Mouse (Mus musculus): ENCODE measurements at regions not wholly inside any gene's neighbourhood (a gene's known extent, or its start where the extent isn't known, plus 50 kb on each side); places are given as distances from the start of the nearest gene placed in this dataset.
"Not testable (repeated sequence)": the region's sequence is repeated elsewhere in the genome, so short reads cannot be mapped to it uniquely, and the experiment has no call there.

DNA sequence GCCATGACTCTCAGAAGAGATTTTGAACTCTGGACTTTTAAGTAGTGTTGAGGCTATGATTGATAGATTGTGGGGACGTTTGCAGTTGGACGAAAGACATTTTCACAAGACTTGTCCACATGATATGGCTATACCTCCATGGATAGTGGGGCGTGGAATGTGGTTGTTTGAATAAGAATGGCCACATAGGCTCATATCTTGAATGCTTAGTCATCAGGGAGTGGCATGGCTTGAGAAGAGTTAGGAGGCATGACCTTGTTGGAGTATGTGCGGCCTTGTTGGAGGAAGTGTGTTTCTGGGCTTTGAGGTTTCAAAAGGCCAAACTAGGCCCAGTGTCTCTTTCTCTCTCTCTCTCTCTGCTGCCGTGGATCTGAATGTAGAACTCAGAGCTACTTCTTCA, 204.7 kb upstream of the Pclo start:
- no peak for DNase-seq (ENCODE audit: low read depth, low spot score)

DNA sequence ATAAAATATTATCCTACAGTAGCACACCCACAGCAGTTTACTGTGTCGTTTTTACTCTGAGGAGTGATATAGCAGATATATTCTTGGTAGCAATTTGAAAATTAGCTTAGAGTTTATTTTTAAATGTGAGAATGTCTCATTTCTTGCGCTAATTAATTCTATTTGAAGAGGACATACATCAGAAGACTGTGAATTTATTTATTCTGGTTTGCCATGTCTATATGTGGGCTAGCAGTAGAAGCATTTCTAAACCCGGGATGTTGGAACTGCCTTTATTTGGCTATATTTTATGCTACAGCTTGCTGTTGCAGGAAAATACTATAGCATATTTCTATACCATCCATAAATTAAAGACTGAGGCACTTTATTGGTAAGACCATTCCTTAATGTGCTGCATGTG, 203.0 kb upstream of the Pclo start:
- no peak for DNase-seq (ENCODE audit: low read depth, low spot score)

GRCm38 (mm10) chr5:14320216-14320615, 194.5 kb upstream of the Pclo start:
- DNase-seq (ENCODE audit: low read depth, low spot score) = no peak

DNA sequence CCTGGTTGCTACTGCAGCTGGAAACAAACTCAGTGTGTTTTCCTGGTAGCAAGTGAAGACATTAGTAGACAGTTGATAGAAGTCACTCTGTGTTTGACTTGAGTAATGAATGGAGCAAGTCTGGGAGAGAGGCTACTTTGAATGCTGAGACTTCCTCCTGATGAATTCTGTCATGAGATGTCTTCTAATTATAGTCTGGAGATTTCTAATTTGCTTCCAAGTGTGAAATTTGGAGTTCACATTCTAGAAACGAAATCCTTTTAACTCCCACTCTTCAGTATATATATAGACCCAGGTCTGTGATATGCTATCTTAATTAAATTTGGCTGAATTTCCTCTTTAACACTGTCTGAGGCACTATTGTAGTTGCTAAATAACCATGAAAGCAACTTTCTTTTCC, 192.7 kb upstream of the Pclo start:
- no peak for DNase-seq (ENCODE audit: low read depth, low spot score)

DNA sequence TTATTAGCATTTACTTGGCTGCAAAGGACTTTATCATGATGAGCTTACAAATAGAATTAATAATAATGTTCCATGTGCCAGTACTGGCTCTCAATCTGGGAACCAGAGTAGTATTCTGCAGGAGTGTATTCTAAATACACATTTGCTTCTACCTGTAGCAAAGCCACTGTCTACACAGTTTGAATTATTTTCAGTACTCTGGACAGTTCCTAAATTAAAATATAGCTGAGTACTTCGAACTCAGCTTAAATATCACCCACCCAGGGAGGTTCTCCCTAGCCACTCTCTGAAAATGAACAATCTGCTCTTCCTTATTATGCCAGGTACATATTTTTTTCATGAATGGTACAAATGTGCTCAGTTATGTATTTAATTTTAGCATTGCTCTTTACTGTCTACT, 154.3 kb upstream of the Pclo start:
- no peak for DNase-seq (ENCODE audit: low read depth, low spot score)

DNA sequence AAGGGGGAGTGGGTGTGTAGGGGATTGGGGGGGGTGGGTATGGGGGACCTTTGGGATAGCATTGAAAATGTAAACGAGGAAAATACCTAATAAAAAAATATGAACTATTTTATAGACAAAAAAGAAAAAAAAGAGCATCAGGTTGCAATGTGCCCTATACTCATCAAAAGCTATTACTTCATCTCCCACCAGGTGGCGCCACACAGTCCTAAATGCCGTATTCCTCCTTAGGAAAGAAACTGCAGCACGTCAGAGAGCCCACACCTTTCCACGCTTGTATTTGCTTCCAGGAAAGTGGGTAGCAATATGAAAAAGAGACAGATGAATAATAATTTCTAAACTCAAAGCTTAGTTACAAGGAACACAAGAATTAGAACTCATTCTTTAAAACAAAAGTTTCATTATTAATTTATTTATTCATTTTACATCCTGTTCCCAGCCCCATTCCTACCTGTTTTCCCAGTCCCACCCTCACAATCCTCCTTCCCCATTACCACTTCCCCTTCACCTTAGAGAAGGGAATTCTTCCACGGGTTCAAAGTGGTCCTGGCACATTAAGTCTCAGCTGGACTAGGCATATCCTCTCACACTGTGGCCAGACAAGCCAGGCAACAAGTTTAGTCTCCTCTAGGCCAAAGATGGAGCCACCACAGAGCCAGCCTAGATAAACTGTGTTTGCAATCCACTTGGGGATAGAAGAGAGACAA, 125.4 kb upstream of the Pclo start:
- DNase-seq (ENCODE audit: low read depth, low spot score) = peak; percentile 51

GRCm38 (mm10) chr5:14391793-14392192, 122.9 kb upstream of the Pclo start:
- no peak for DNase-seq (ENCODE audit: low read depth, low spot score)

- DNase-seq (ENCODE audit: low read depth, low spot score) = not testable (repeated sequence)
These were observed 111.3 kb upstream of the Pclo start for GRCm38 (mm10) chr5:14403381-14403780.

DNA sequence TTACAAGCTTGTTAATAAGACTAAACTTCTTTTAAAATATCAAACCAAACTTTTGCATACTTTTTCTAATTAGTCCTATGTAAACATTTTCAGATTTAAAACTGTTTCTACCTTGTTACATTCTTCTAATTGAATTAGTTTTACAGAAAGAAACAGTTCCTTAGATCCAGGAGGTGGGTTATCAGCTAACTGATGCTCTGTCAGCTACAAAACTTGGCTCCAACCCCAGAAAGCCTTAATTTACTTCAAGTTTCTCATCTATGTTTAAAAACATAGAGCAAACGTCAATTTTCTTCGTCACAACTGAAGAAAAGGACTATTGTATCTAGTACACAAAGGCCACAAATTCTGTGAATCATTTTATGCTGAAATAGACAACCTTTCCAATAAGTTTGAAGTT, 110.4 kb upstream of the Pclo start:
- no peak for DNase-seq (ENCODE audit: low read depth, low spot score)

DNA sequence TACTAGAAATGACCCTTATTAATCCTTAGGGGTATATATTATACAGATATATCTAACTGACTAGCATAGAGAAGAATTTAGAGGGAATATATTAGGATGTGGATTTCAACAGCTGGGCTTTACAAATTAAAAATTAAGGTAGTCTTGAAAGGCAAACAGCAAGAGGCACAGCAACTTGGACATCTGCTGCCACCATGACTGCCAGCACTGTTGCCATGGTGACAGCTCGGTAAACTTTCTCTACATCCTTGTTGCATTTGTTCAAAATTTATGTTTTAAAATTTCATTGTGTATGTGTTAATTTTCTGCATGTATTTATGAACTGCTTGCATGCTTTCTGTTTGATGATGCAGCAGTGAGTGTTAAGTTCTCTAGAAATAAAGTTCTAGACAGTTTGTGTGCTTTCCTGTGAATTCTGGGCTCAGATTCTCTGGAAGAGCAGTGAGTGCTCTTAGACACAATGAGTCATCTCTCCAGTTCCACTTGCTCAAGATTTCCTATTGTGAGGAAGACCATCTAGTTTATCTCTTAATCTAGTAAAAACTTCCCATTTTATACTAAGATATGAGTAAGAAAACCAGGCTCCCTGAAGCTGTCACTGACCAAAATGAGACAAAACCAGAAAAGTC, 99.4 kb upstream of the Pclo start:
- DNase-seq (ENCODE audit: low read depth, low spot score) = no peak

DNA sequence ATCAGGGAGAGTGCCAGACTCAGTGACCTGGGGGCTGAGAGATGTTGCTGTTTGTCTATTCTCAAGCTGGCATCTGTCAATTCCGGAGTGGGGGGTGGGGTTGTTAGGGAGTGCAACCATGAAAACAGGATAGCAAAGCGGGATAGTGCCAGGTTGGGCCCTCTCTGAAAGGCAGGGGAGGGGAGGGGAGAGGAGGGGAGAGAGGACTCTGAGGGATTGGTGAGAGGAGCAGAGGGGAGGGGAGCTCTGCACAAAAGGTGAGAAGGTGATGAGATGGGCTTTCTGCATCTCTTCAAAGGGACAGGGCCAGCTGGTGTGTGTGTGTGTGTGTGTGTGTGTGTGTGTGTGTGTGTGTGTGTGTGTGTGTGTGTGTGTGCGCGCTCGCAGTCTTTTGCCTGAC, 61.6 kb upstream of the Pclo start:
- DNase-seq (ENCODE audit: low read depth, low spot score) = no peak
